Mouse (Mus musculus) ES-E14 (cell line): ENCODE measurements around the gene Tmem59l. TPM values are rescaled to one million over a fixed set of nuclear protein-coding genes. Genes with fewer than 3 reads are reported as not detected.

Experiments
- DNase-seq: peaks from one replicate; pipeline ENCODE4 v3.0.0-alpha.2; 2013; ENCODE audit warnings: low read depth, low spot score
- H3K27ac ChIP-seq: 2 replicates; pipeline ENCODE4 v1.5.1; 2012; ENCODE audit warnings: low read depth, mild to moderate bottlenecking, low read length, moderate library complexity, mixed read lengths; ENCODE audit not compliant: poor library complexity, insufficient read depth, severe bottlenecking
- H3K36me3 ChIP-seq: 2 replicates; pipeline ENCODE4 v1.6.1; 2012; ENCODE audit warnings: mild to moderate bottlenecking, low read length, moderate library complexity, mixed read lengths; ENCODE audit not compliant: control insufficient read depth, poor library complexity, insufficient read depth, severe bottlenecking
- H3K4me1 ChIP-seq, 2 experiments: fragments of 150-350 bp in 1 of 2; sonication (generic) in 1 of 2; 2 replicates each; pipeline ENCODE4 v1.6.1; 2012; ENCODE audit warnings: low read length in 2 of 2, mild to moderate bottlenecking in 1 of 2, mixed read lengths in 1 of 2; ENCODE audit not compliant: control insufficient read depth in 2 of 2, insufficient read depth in 2 of 2, poor library complexity in 1 of 2
- H3K4me3 ChIP-seq, 2 experiments: fragments of 150-350 bp in 1 of 2; sonication (generic) in 1 of 2; 2 replicates each; pipeline ENCODE4 v1.5.1; 2012; ENCODE audit warnings: low read length in 2 of 2, low read depth in 1 of 2, mild to moderate bottlenecking in 1 of 2, mixed read lengths in 1 of 2; ENCODE audit not compliant: insufficient read depth in 1 of 2, poor library complexity in 1 of 2, severe bottlenecking in 1 of 2
- H3K9ac ChIP-seq: 2 replicates; pipeline ENCODE4 v1.6.1; 2012; ENCODE audit warnings: low read depth, mild to moderate bottlenecking, low read length, mixed read lengths; ENCODE audit not compliant: poor library complexity, insufficient read depth, severe bottlenecking
- H3K9me3 ChIP-seq: fragments of 150-350 bp; sonication (generic); 2 replicates; pipeline ENCODE4 v1.6.1; 2012; ENCODE audit warnings: low read depth, mild to moderate bottlenecking, low read length; ENCODE audit not compliant: control insufficient read depth, insufficient read depth
- CHD2 ChIP-seq: IDR thresholded peaks from 2 replicates; pipeline ENCODE4 v1.6.1; 2014; ENCODE audit warnings: mild to moderate bottlenecking, low read depth, low read length, inconsistent platforms
- HCFC1 ChIP-seq: IDR thresholded peaks from 2 replicates; pipeline ENCODE4 v1.6.1; 2012; ENCODE audit warnings: low read length, inconsistent platforms, borderline replicate concordance; ENCODE audit not compliant: insufficient read depth
- MAFK ChIP-seq: IDR thresholded peaks from 2 replicates; pipeline ENCODE4 v1.6.1; 2014; ENCODE audit warnings: mild to moderate bottlenecking, low read depth, low read length, inconsistent platforms; ENCODE audit not compliant: insufficient read depth
- ZC3H11A ChIP-seq: IDR thresholded peaks from 2 replicates; pipeline ENCODE4 v1.6.1; 2012; ENCODE audit warnings: low read depth, mild to moderate bottlenecking, inconsistent platforms, low read length, borderline replicate concordance
- ZNF384 ChIP-seq: IDR thresholded peaks from 2 replicates; pipeline ENCODE4 v1.6.1; 2012; ENCODE audit warnings: low read depth, low read length, inconsistent platforms
- in situ Hi-C, 2 experiments: fragments of 600-800 bp; cut with MboI; formaldehyde crosslinking; loops; one replicate each; pipeline ENCODE4 v1.15.1; 2025; ENCODE audit warnings: low sequenced_read_pairs in 2 of 2, inconsistent platforms in 1 of 2; ENCODE audit not compliant: unreplicated experiment in 2 of 2
- total RNA-seq: library from RNA; depleted of rRNA; stranded (reverse); fragments of 300-350 nt; gene quantifications from 2 replicates; pipeline ENCODE4 v1.2.3, GENCODE M21; 2012; rRNA removed

The Tmem59l gene
- total RNA-seq, 1 experiment: 5.3 TPM

DNA sequence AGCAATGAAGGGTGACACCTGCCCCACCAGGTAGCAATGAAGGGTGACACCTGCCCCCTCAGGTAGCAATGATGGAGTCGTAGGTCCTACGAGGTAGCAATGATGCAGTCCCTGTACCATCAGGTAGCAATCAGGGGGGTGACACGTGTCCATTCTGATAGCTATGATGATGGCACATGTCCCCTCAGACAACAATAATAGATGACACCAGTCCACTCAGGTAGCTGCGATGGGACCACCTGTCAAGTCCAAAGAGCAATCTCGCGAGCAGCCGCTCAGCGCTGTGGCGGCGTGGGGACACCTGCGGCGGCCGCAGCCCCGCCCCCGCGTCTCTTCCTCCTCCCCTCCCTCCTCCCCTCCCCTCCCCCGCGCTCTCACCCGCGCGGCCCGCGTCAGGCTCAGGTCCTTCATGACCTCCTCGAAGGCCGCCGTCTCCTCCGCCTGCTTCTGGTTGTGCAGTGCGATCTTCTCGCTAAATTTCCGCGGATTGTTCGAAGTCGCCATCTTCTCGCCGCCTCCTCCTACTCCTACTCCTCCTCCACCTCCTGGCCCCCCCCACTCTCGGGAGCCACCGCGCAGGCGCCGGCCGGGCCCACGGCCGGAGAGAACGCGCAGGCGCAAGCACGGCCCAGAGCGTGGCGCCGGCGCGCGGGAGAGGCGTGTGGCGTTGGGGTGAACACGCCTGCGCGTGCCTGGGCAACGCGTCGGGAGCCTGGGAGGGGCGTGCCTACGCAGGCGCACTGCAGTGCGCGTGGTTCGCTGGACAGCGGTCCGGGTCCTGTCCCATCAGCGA, 47.9 kb downstream of the Tmem59l start, which contains the start of gene Crtc1:
Gene Crtc1, minus strand, starts transcription at position 525 of the 793 bp plus-strand sequence.
- Histone ChIP-seq H3K27ac (peak within 1 kb of the TSS; percentile 15; the same call in 1 of the 2 replicates), H3K9ac (peak within 1 kb of the TSS; percentile 91), H3K4me3 (peak within 1 kb of the TSS; percentile 74 to 86), H3K4me1 (peaks cover 0 to 5% of the 10 kb centered on the region in 2 experiments; a peak in 1 of 4 replicates), H3K36me3 (no peaks in the 10 kb centered on the region), H3K9me3 (no peaks in the 10 kb centered on the region)
- peak; percentile 85 for DNase-seq
- in situ Hi-C loops: no loop called here
- TF ChIP-seq ZNF384: no peak
- 0 out of 2 replicates have a peak, but pooled peaks have one; percentile 40 for TF ChIP-seq HCFC1
- TF ChIP-seq MAFK: no peak
- TF ChIP-seq ZC3H11A: no peak
- peak; percentile 86 for TF ChIP-seq CHD2

DNA sequence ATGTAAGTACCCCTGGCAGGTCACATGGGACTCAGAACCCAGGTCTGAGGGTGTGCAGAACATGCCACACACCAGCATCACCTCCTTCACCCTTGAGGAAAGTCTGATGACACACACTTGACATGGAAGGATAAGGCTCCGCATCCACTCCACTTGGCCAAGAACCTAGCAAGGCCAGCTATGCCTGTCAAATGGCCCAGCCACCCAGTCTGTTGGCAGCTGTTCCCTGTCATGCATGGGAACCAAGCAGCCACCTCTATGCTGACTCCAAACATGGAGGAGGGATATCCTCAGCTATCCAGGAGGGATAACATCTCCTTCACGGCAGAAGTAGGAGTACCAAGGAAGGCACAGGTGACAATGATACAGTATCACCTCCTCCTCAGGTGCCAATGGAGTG, 48.7 kb downstream of the Tmem59l start:
- in situ Hi-C loops: no loop called here
- TF ChIP-seq ZC3H11A (no peak), ZNF384 (no peak), HCFC1 (no peak), MAFK (no peak), CHD2 (no peak)
- DNase-seq: no peak

DNA sequence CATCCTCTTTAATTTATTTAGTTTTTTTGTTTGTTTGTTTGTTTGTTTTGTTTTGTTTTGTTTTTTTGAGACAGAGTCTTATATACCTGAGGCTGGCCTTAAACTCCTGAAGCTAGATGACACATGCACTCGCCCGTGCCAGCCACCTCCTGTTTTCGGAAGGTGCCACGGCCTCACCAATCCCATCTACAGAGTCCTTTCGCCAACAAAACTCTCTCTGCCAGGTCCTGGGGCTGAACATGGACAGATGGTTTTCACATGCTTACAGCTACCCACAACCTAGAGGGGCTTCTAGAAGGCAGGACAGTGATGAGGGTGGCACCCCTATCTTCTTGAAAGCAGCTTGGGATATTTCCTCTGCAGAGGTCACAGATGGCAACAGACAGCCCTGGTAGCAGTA, 52.0 kb downstream of the Tmem59l start:
- H3K9me3 ChIP-seq: no peaks in the 10 kb centered on the region
- no peaks in the 10 kb centered on the region for H3K36me3 ChIP-seq
- TF ChIP-seq HCFC1: no peak
- TF ChIP-seq CHD2: no peak
- TF ChIP-seq ZNF384: no peak
- no peak for TF ChIP-seq ZC3H11A
- TF ChIP-seq MAFK: no peak
- H3K4me1 ChIP-seq: peaks cover 0 to 8% of the 10 kb centered on the region in 2 experiments; a peak in 1 of 4 replicates
- no peak overlapping the region for H3K9ac ChIP-seq
- no peak overlapping the region for H3K27ac ChIP-seq
- no peak overlapping the region for H3K4me3 ChIP-seq
- in situ Hi-C loops: no loop called here
- DNase-seq: no peak

More for the DNA sequence above, 48.7 kb downstream of the Tmem59l start:
- H3K27ac ChIP-seq: no peak overlapping the region
- H3K4me3 ChIP-seq: no peak overlapping the region
- no peaks in the 10 kb centered on the region for H3K9me3 ChIP-seq
- H3K4me1 ChIP-seq: peaks cover 0 to 5% of the 10 kb centered on the region in 2 experiments; a peak in 1 of 4 replicates
- H3K9ac ChIP-seq: no peak overlapping the region
- H3K36me3 ChIP-seq: no peaks in the 10 kb centered on the region

Other genes starting within 250 kb of the Tmem59l start
- 34.4 and 39.0 TPM in 2 replicates for gene Homer3, start 204.5 kb downstream of the Tmem59l start, total RNA-seq
- gene Ddx49, start 184.9 kb downstream of the Tmem59l start, total RNA-seq: 71.0 and 73.3 TPM in 2 replicates
- 101 and 112 TPM in 2 replicates for gene Cope, start 184.8 kb downstream of the Tmem59l start, total RNA-seq
- gene Cers1, start 171.6 kb downstream of the Tmem59l start, total RNA-seq: 1.9 and 4.7 TPM in 2 replicates
- gene Gdf1, start 157.5 kb downstream of the Tmem59l start, total RNA-seq: 7.5 and 24.5 TPM in 2 replicates
- 54.7 and 57.6 TPM in 2 replicates for gene Upf1, start 134.1 kb downstream of the Tmem59l start, total RNA-seq
- gene Comp, start 113.8 kb downstream of the Tmem59l start, total RNA-seq: 1.2 and 1.4 TPM in 2 replicates
- 3.3 and 4.9 TPM in 2 replicates for gene Crtc1, start 47.8 kb downstream of the Tmem59l start, total RNA-seq
- gene Klhl26, start 10.4 kb downstream of the Tmem59l start, total RNA-seq: 21.4 and 22.8 TPM in 2 replicates
- gene Crlf1, start 5.8 kb upstream of the Tmem59l start, total RNA-seq: 17.0 and 29.3 TPM in 2 replicates
- gene Rex1bd, start 19.4 kb upstream of the Tmem59l start, total RNA-seq: 125 and 130 TPM in 2 replicates
- gene Uba52, start 23.4 kb upstream of the Tmem59l start, total RNA-seq: 3,214 and 4,257 TPM in 2 replicates
- 252 and 256 TPM in 2 replicates for gene Fkbp8, start 40.4 kb upstream of the Tmem59l start, total RNA-seq
- 27.9 and 35.3 TPM in 2 replicates for gene Kxd1, start 40.6 kb upstream of the Tmem59l start, total RNA-seq
- 15.8 and 16.1 TPM in 2 replicates for gene Ell, start 52.1 kb upstream of the Tmem59l start, total RNA-seq
- gene Isyna1, start 107.0 kb upstream of the Tmem59l start, total RNA-seq: 161 and 250 TPM in 2 replicates
- gene Ssbp4, start 121.5 kb upstream of the Tmem59l start, total RNA-seq: 85.5 and 142 TPM in 2 replicates
- 0.13 TPM in 1 of 2 replicates, not detected in the other for gene Lrrc25, start 128.8 kb upstream of the Tmem59l start, total RNA-seq
- 7.0 and 18.8 TPM in 2 replicates for gene Gdf15, start 145.1 kb upstream of the Tmem59l start, total RNA-seq
- 15.5 and 21.4 TPM in 2 replicates for gene Pgpep1, start 173.0 kb upstream of the Tmem59l start, total RNA-seq
- 171 and 204 TPM in 2 replicates for gene Lsm4, start 185.9 kb upstream of the Tmem59l start, total RNA-seq
- 60.1 TPM in 2 replicates for gene Jund, start 211.6 kb upstream of the Tmem59l start, total RNA-seq
- 0.09 and 0.16 TPM in 2 replicates for gene Iqcn, start 216.1 kb upstream of the Tmem59l start, total RNA-seq
- gene Gm3336, start 231.2 kb upstream of the Tmem59l start, total RNA-seq: 1.8 and 3.9 TPM in 2 replicates
- 1.6 and 4.5 TPM in 2 replicates for gene Pde4c, start 236.4 kb upstream of the Tmem59l start, total RNA-seq